Mouse (Mus musculus) testis, adult 2 months (tissue): ENCODE measurements around the gene Yes1. TPM values are rescaled to one million over a fixed set of nuclear protein-coding genes. Genes with fewer than 3 reads are reported as not detected.

Source experiments
- H3K27ac ChIP-seq: fragments of 200-500 bp; 2 replicates; pipeline ENCODE4 v1.5.1; 2012; ENCODE audit warnings: low read depth, low read length; ENCODE audit not compliant: control insufficient read depth, insufficient read depth
- H3K27me3 ChIP-seq: fragments of 200-500 bp; 2 replicates; pipeline ENCODE4 v1.6.1; 2012; ENCODE audit warnings: mild to moderate bottlenecking, low read length, moderate library complexity; ENCODE audit not compliant: control insufficient read depth, insufficient read depth
- H3K36me3 ChIP-seq: fragments of 200-500 bp; 2 replicates; pipeline ENCODE4 v1.6.1; 2012; ENCODE audit warnings: mild to moderate bottlenecking, low read length; ENCODE audit not compliant: control insufficient read depth, insufficient read depth
- H3K4me1 ChIP-seq: fragments of 200-500 bp; 2 replicates; pipeline ENCODE4 v1.6.1; 2012; ENCODE audit warnings: low read length; ENCODE audit not compliant: control insufficient read depth, insufficient read depth
- H3K4me3 ChIP-seq: fragments of 200-500 bp; 2 replicates; pipeline ENCODE4 v1.5.1; 2012; ENCODE audit warnings: low read depth, mild to moderate bottlenecking, low read length, moderate library complexity, mixed read lengths; ENCODE audit not compliant: control insufficient read depth
- CTCF ChIP-seq: fragments of 200-500 bp; IDR thresholded peaks from 2 replicates; pipeline ENCODE4 v1.5.1; 2012; ENCODE audit warnings: low read depth, mild to moderate bottlenecking, inconsistent platforms, low read length, moderate library complexity; ENCODE audit not compliant: control insufficient read depth, insufficient read depth, insufficient replicate concordance
- POLR2A ChIP-seq: fragments of 200-500 bp; IDR thresholded peaks from 2 replicates; pipeline ENCODE4 v1.6.1; 2012; ENCODE audit warnings: low read depth, mild to moderate bottlenecking, inconsistent platforms, low read length, moderate library complexity; ENCODE audit not compliant: control insufficient read depth
- polyA plus RNA-seq: library from polyadenylated mRNA; depleted of rRNA; stranded (reverse); fragments of >200 nt; gene quantifications from 2 replicates; pipeline ENCODE4 v1.2.3, GENCODE M21; 2012

The Yes1 gene
- polyA plus RNA-seq, 1 experiment: 2.9 TPM

DNA sequence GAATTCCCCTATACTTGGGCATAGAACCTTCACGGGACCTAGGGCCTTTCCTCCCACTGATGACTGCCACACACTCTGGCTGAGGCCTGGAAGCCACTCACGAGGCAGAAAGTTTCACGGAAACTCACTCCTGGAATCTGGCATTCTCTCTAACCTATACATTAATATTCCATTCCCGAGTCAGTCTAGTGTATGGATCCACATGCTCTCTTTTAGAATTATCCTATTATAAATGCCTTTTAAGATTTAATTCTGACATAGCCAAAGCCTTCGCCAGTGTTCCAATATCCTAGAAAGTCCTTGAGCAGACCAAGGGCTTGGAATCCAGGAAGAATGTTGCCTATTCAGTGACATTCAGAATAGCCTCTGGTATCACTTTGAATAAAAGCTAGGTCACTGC, 100.5 kb downstream of the Yes1 start:
- TF ChIP-seq POLR2A: no peak
- no peak for TF ChIP-seq CTCF
- H3K4me3 ChIP-seq: no peak overlapping the region
- no peak overlapping the region for H3K27ac ChIP-seq

GRCm38 (mm10) chr5:32712221-32713041, 101.5 kb downstream of the Yes1 start:
- H3K27ac ChIP-seq: no peak overlapping the region; the same call in 1 of the 2 replicates

More for the DNA sequence above, 100.5 kb downstream of the Yes1 start:
- Histone ChIP-seq H3K36me3 (no peaks in the 10 kb centered on the region), H3K4me1 (no peaks in the 10 kb centered on the region; the same call in 1 of the 2 replicates), H3K27me3 (no peaks in the 10 kb centered on the region)

DNA sequence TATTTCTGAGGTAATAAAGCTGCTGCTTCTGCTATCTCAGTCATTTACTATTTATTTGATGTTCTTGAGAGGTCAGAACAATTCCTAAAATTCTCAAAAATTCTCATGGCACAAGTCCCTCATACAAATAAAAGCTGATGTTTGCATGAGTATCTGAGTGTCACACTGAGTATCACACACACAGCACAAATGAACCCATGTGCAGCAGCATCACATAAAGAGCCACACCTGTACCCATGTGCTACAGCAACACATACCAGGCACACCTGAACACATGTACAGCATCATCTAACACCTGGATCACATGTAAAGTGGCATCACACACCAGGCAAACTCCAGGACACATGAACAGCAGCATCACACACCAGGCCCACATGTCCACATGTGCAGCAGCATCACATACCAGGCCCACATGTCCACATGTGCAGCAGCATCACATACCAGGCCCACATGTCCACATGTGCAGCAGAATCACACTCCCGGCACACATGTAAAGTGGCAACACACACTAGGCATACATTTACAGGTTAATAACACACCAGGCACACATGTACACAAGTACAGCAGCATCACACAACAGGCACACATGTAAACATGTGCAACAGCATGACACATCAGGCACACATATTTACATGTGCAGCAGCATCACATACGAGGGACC, 102.2 kb downstream of the Yes1 start:
- Histone ChIP-seq H3K27ac (peak overlapping the region; percentile 89), H3K36me3 (no peaks in the 10 kb centered on the region), H3K27me3 (no peaks in the 10 kb centered on the region), H3K4me3 (peak overlapping the region; percentile 90), H3K4me1 (no peaks in the 10 kb centered on the region; the same call in 1 of the 2 replicates)
- TF ChIP-seq POLR2A (no peak), CTCF (peak; percentile 18; the same call in 1 of the 2 replicates)

More at GRCm38 (mm10) chr5:32712221-32713041, 101.5 kb downstream of the Yes1 start:
- TF ChIP-seq POLR2A: no peak
- Histone ChIP-seq H3K36me3 (no peaks in the 10 kb centered on the region), H3K4me3 (no peak overlapping the region), H3K4me1 (no peaks in the 10 kb centered on the region; the same call in 1 of the 2 replicates), H3K27me3 (no peaks in the 10 kb centered on the region)

DNA sequence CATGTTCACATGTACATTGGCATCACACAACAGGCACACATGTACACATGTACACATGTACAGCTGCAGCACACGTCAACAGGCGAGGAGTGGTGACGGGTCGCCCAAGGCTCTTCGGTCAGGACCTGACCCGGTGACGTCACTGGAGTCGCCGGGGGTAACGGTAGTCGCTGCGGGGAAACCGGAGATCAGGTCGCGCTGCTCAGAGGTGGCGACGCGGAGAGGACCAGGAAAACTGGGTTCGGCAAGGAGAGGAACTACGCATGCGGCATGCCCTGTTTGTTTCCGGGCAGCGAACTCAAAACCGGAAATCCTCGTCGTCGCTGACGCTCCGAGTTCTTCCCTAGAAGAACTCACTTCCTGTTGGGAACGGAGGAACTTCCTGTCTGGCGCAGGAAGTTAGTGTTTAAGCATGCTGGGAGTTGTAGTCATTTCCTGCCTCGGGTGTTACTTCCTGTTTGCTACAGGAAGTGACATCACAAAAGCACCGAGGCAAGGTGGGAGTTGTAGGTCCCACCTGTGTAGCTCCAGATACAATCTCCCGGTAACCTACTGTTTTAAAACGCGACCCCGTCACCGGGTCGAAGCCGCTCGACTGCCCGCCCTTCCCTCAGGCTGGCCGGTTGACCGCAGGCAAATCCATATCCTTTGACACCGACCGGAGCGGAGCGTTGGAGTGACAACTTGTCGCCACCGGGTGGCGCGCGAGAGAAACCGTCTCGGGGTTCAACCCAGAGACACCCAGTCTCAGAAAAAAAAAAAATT, 102.9 kb downstream of the Yes1 start:
- TF ChIP-seq POLR2A (peak; percentile 86), CTCF (peak; percentile 76)
- peak overlapping the region; percentile 89 for H3K27ac ChIP-seq
- H3K4me1 ChIP-seq: no peaks in the 10 kb centered on the region; the same call in 1 of the 2 replicates
- peak overlapping the region; percentile 90 for H3K4me3 ChIP-seq
- H3K36me3 ChIP-seq: no peaks in the 10 kb centered on the region
- H3K27me3 ChIP-seq: no peaks in the 10 kb centered on the region

DNA sequence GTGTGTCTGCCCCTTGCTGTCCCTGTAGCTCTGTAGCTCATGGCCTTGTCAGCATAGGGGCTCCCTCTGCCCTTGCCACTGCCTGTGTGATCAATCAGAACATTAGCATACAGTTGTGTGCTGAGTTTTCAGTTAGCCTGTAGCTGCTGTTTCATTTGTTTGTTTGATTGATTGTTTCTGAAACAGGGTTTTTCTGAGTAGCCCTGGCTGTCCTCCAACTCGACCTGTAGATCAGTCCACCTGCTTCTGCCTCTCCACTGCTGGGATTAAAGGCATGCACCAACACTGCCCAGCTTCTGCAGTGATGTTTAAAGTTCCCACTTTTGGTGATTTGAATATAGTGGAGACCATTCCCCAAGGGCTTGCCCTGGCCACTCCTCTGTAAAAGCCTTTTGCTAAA, 106.8 kb downstream of the Yes1 start:
- Histone ChIP-seq H3K27ac (no peak overlapping the region), H3K4me3 (no peak overlapping the region), H3K27me3 (no peaks in the 10 kb centered on the region), H3K4me1 (no peaks in the 10 kb centered on the region; the same call in 1 of the 2 replicates), H3K36me3 (no peaks in the 10 kb centered on the region)
- TF ChIP-seq POLR2A: no peak
- TF ChIP-seq CTCF: no peak

- no peaks in the 10 kb centered on the region for H3K36me3 ChIP-seq
- TF ChIP-seq POLR2A (no peak), CTCF (no peak)
- H3K27me3 ChIP-seq: no peaks in the 10 kb centered on the region
Measured at GRCm38 (mm10) chr5:32718916-32719315, 107.9 kb downstream of the Yes1 start.

DNA sequence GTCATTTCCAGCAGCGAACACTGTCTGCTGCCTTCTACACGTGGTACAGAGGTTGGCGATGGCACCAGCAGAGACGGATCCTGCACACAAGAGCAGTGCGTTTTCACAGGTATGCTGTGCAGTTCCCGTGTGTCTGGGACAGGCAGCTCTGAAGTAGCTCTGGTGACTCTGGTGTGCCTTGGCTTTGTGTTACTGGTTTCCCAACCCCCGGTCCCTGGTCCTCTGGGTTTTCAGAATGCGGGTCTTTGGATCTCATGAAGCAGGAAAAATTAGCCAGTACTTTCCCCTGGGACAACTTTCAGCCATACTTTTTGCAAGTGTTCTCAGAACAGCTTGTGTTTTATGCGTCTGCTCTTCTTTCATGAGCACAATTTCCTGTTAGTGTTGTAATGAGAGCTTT, 109.4 kb downstream of the Yes1 start:
- no peaks in the 10 kb centered on the region for H3K27me3 ChIP-seq
- no peak overlapping the region for H3K4me3 ChIP-seq
- TF ChIP-seq POLR2A (no peak), CTCF (no peak)
- no peak overlapping the region for H3K27ac ChIP-seq
- H3K36me3 ChIP-seq: no peaks in the 10 kb centered on the region
- H3K4me1 ChIP-seq: no peaks in the 10 kb centered on the region

More at GRCm38 (mm10) chr5:32718916-32719315, 107.9 kb downstream of the Yes1 start:
- no peaks in the 10 kb centered on the region for H3K4me1 ChIP-seq
- no peak overlapping the region for H3K27ac ChIP-seq
- H3K4me3 ChIP-seq: no peak overlapping the region
